Mouse (Mus musculus): ENCODE data around the gene Col4a4.

- TF ChIP-seq CTCF (IDR thresholded peaks at IDR 0.05; ENCODE audit: low read depth, low read length) (no peak), POLR2A (IDR thresholded peaks at IDR 0.05; ENCODE audit: extremely low read depth, insufficient read depth, low read length) (no peak)
Observed at GRCm38 (mm10) chr1:82486371-82486770, 100.3 kb downstream of the Col4a4 start.
